Mouse (Mus musculus) liver, embryonic 14.5 days (tissue): Measurements from ENCODE around the gene Gm5447.

Source experiments
- CTCF ChIP-seq: IDR thresholded peaks from 2 replicates; pipeline ENCODE4 v1.5.1; 2016; ENCODE audit warnings: antibody characterized with exemption, low read depth, control low read depth
- EP300 ChIP-seq: IDR thresholded peaks from 2 replicates; pipeline ENCODE4 v1.6.1; 2016; ENCODE audit warnings: antibody characterized with exemption, low read depth

DNA sequence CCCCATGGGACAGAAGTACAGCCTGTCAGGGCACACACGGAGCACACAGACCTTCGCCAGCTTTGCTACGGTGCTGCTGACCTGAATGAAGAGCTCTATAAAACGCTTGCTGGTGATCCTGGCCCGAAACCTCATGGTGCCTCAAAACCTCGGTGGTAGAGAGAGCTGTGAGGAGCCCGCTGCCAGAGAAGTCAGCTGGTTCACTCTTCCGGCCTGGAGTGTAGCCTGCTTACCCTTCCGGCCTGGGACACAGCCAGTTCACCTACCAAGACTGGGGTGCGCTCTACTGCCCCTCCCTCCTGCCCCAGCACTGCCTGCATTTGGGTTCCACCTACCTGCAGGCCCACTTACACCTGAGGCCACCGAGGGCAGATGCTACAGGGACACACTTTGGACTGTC lies 26.5 kb upstream of the Gm5447 start, which contains the start of gene Hus1b:
- TF ChIP-seq CTCF, result no peak
- no peak for TF ChIP-seq EP300
